Mouse (Mus musculus) neural tube, embryonic 15.5 days (tissue): ENCODE measurements around the gene Lrrc27. TPM values are rescaled to one million over a fixed set of nuclear protein-coding genes. Genes with fewer than 3 reads are reported as not detected.
A peak's percentile ranks its signal among the peaks of the same experiment; 100 is the strongest.

Experiments used
- ATAC-seq: fragments of 200-750 bp; cut with Nextera tagmentation; 2 replicates; pipeline ENCODE4 v1.8.0; 2017; ENCODE audit warnings: mild to moderate bottlenecking, moderate TSS enrichment, moderate library complexity; ENCODE audit not compliant: low FRiP score
- H3K27ac ChIP-seq: fragments of 300-500 bp; sonication (generic); replicated peaks from 2 replicates; pipeline ENCODE4 v1.5.1; 2015; ENCODE audit warnings: mild to moderate bottlenecking, inconsistent platforms
- H3K27me3 ChIP-seq: fragments of 300-500 bp; sonication (generic); replicated peaks from 2 replicates; pipeline ENCODE4 v1.6.1; 2015; ENCODE audit warnings: inconsistent platforms
- H3K36me3 ChIP-seq: fragments of 300-500 bp; sonication (generic); 2 replicates; pipeline ENCODE4 v1.6.1; 2015; ENCODE audit warnings: inconsistent platforms
- H3K4me1 ChIP-seq: fragments of 300-500 bp; sonication (generic); 2 replicates; pipeline ENCODE4 v1.6.1; 2015; ENCODE audit warnings: inconsistent platforms
- H3K4me2 ChIP-seq: fragments of 300-500 bp; sonication (generic); 2 replicates; pipeline ENCODE4 v1.6.1; 2015; ENCODE audit warnings: inconsistent platforms, mild to moderate bottlenecking, moderate library complexity
- H3K4me3 ChIP-seq: fragments of 300-500 bp; sonication (generic); replicated peaks from 2 replicates; pipeline ENCODE4 v1.5.1; 2015; ENCODE audit warnings: mild to moderate bottlenecking, inconsistent platforms
- H3K9ac ChIP-seq: fragments of 300-500 bp; sonication (generic); replicated peaks from 2 replicates; pipeline ENCODE4 v1.6.1; 2015; ENCODE audit warnings: mild to moderate bottlenecking, inconsistent platforms
- H3K9me3 ChIP-seq: fragments of 300-500 bp; sonication (generic); replicated peaks from 2 replicates; pipeline ENCODE4 v1.6.1; 2016; ENCODE audit warnings: inconsistent platforms
- WGBS: fragments of 180-500 bp; shearing (Covaris S2); methylation state at CpG from one replicate; pipeline ENCODE4 v1.1.7; 2015; ENCODE audit warnings: mixed read lengths; 5-methylcytosine and 5-hydroxymethylcytosine counted together
- polyA plus RNA-seq: library from polyadenylated mRNA; unstranded; fragments of >200 nt; fragmentation: Nextera tagmentation; extraction: Ambion mirVana; gene quantifications from 2 replicates; pipeline ENCODE4 v1.2.1, GENCODE M21; 2015

Lrrc27 gene
- polyA plus RNA-seq, 1 experiment from 2014 or later, result 5.1 TPM

DNA sequence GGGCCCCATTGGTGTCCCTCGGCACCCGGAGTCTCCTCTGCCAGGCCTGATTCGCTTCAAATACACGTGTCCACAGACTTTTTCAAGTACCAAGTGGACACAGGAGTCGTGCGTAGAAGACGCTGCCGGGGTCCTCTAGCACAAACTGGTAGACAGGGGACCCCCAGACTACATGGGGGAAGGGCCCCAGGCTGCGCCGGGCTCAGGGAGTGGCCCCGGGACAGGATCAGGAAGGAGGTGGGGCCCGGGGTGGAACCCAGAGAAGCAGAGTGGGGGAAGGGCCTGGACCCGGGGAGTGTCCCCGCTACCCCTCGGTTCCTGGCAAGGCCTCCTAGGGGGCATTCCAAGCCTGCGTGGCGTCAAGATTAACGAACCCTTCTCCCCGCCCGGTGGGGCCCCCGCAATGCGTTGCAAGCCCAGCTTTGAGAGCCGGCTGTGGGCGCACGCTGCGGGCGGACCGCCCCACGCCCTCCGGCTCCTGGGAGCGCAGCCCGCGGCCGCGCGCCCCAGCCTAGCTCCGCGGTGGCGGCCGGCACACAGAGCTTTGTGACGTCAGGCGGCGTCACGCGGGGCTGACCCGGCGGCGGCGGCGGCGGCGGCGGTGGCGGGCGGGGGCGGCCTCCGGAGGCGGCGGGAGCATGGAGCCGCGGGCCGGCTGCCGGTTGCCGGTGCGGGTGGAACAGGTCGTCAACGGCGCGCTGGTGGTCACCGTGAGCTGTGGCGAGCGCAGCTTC lies 35.3 kb downstream of the Lrrc27 start, which contains the start of gene Pwwp2b:
Pwwp2b (plus strand) TSS at position 602 of the 734 bp plus-strand sequence.
- Histone ChIP-seq H3K9ac (peak within 1 kb of the TSS; percentile 76), H3K27me3 (peaks cover 14% of the 10 kb centered on the region), H3K36me3 (no peaks in the 10 kb centered on the region), H3K9me3 (no peaks in the 10 kb centered on the region), H3K4me1 (peaks cover 57% of the 10 kb centered on the region), H3K4me3 (peak within 1 kb of the TSS; percentile 71), H3K4me2 (peak within 1 kb of the TSS; percentile 98), H3K27ac (peak within 1 kb of the TSS; percentile 68)
- ATAC-seq, result peak; percentile 85
- under 1% methylated on average over 56 of the region's 72 CpGs for WGBS

DNA sequence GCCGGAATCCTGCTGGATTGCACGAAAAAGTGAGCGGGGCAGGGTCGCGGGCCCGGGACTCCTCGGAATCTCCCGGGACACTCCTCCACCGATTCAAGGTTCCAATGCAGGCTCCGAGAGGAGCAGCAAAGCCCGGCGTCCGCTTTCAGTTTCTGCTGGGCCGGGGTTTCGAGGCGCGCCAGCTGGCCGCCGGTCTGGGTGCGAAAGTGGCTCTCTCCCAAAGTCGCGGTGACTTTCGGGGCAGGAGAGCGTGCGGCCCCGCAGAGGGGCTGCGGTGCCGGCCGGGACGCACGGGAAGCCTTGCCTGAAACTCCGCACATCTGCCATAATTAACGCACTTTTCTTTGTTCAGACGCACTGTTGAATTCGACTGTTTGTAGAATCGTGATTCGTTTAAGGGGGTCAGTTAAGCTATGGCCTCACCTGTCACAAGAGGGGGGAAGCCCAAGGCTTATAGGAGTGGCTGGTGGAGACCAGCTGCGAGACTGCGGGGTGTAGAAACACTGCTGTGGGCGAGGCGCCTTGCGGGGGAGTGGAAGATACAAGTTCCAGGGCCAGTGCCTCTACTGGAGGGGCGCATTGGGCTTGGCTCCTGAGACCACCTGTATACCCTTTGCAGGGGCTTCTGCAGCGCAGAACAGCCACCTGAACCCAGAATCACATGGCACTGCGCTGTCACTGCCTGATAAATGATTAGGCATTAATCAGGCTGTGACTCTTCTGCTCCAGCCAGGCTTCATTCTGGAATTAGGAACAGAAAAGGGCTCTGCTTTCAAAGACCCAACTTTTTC lies 36.0 kb downstream of the Lrrc27 start:
- 1% methylated on average over 45 of the region's 45 CpGs for WGBS
- H3K27ac ChIP-seq, result peak overlapping the region; percentile 68
- peak overlapping the region; percentile 98 for H3K4me2 ChIP-seq
- ATAC-seq, result peak; percentile 1
- peaks cover 58% of the 10 kb centered on the region for H3K4me1 ChIP-seq
- H3K4me3 ChIP-seq, result peak overlapping the region; percentile 71
- no peaks in the 10 kb centered on the region for H3K9me3 ChIP-seq
- H3K36me3 ChIP-seq, result no peaks in the 10 kb centered on the region
- peak overlapping the region; percentile 76 for H3K9ac ChIP-seq
- peaks cover 14% of the 10 kb centered on the region for H3K27me3 ChIP-seq

DNA sequence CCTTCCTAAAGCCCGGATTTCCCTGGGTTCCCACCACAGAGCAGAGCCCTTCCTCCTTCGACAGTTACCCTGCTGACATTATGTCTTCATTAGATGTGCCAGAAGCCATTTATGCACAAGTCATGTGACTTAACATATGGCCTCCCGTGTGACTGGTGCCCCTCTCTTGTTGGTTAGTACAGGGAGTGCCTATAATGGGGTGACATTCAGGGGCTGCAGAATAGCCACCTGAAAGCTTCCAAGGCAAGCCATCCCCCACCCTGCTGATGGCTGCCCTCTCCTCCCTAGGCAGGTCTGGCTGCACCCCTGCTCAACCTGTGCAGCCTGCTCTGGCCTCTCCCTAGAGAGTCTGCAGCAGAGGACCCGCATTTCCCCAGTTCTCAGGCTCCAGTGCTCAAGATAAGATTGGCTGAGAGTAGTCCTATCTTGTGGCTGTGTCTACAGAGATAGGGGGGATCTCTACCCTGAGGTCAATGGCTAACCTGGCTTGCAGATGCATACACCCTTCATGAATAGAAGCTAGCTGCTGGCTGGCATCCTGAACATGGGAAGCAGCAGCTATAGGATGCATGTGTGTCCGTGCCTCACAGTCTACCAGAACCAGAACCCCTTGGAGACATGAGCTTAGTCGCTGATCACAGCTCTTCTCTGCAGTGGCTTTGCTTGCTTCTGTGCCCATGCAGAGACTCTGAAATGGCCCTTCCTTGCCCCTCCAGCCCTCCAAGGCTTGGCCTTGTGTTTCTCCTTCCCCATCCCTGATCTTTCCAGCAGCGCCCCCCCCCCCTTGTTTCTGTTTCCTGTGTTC lies 36.8 kb downstream of the Lrrc27 start:
- no peaks in the 10 kb centered on the region for H3K9me3 ChIP-seq
- WGBS, result 33% methylated on average over 7 of the region's 7 CpGs
- no peak overlapping the region for H3K9ac ChIP-seq
- peak overlapping the region; percentile 71 for H3K4me3 ChIP-seq
- no peaks in the 10 kb centered on the region for H3K36me3 ChIP-seq
- peak overlapping the region; percentile 98 for H3K4me2 ChIP-seq
- no peak for ATAC-seq
- H3K27ac ChIP-seq, result 0 out of 2 replicates have a peak overlapping the region, but pooled peaks have one; percentile 68
- peaks cover 58% of the 10 kb centered on the region for H3K4me1 ChIP-seq
- peaks cover 11% of the 10 kb centered on the region for H3K27me3 ChIP-seq

- Histone ChIP-seq H3K4me2 (no peak overlapping the region), H3K9ac (no peak overlapping the region), H3K4me1 (peaks cover 53% of the 10 kb centered on the region), H3K9me3 (no peaks in the 10 kb centered on the region), H3K27ac (no peak overlapping the region), H3K4me3 (no peak overlapping the region), H3K27me3 (no peaks in the 10 kb centered on the region), H3K36me3 (peaks cover 15% of the 10 kb centered on the region; the same call in 1 of the 2 replicates)
- WGBS, result 60% methylated on average over 5 of the region's 5 CpGs
- no peak for ATAC-seq
These were observed 39.1 kb downstream of the Lrrc27 start for GRCm38 (mm10) chr7:139251881-139252301.

DNA sequence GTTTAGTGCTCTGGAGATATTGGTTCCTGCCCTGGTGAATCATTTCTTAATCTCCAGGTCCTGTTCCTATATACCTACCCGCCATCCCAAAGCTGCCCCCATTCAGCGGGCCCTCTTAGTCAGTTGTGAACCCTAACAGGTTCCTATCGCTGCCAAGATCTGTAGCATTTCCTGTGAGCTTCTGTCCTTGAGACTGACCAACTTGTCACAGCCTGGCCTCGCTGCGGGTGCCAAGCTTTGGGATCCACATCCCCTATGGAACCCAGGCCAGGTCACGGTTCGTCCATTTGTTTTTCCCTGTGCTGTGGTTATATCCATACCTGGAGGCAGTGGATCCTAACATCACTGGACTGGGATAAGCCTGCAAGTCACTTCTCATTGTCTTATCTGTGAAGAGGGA lies 39.8 kb downstream of the Lrrc27 start:
- ATAC-seq, result no peak
- Histone ChIP-seq H3K4me2 (no peak overlapping the region), H3K9me3 (no peaks in the 10 kb centered on the region), H3K4me1 (peaks cover 46% of the 10 kb centered on the region), H3K27me3 (no peaks in the 10 kb centered on the region), H3K9ac (no peak overlapping the region), H3K36me3 (peaks cover 15% of the 10 kb centered on the region; the same call in 1 of the 2 replicates), H3K27ac (no peak overlapping the region), H3K4me3 (no peak overlapping the region)
- WGBS, result 95% methylated on average over 7 of the region's 7 CpGs

GRCm38 (mm10) chr7:139252986-139253385 lies 40.2 kb downstream of the Lrrc27 start:
- H3K9ac ChIP-seq, result no peak overlapping the region

DNA sequence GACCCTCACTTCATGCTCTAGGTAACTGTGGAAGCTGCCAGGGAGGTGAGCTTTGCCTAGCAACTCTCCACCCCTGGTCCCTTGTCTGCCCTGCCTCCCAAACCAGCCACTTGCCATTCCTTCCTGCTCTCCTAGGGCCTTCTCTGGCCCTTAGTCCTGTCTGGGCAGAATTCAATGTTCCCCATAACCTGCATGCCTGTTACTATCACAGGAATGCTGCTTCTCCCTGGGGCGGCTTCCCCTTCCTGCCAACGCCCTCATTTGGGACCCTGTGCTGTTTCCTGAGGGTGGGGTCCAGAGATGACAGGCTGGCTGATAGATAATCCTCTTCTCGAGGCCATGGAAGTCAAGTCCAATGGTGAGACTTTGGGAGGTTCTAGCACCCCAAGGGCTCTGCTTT lies 40.7 kb downstream of the Lrrc27 start:
- Histone ChIP-seq H3K27ac (no peak overlapping the region), H3K36me3 (peaks cover 15% of the 10 kb centered on the region; the same call in 1 of the 2 replicates), H3K27me3 (no peaks in the 10 kb centered on the region), H3K9me3 (no peaks in the 10 kb centered on the region), H3K4me3 (no peak overlapping the region), H3K4me1 (peaks cover 40% of the 10 kb centered on the region), H3K9ac (no peak overlapping the region), H3K4me2 (no peak overlapping the region)
- WGBS, result 75% methylated on average over 3 of the region's 3 CpGs
- ATAC-seq, result no peak

More at GRCm38 (mm10) chr7:139252986-139253385, 40.2 kb downstream of the Lrrc27 start:
- peaks cover 15% of the 10 kb centered on the region; the same call in 1 of the 2 replicates for H3K36me3 ChIP-seq
- H3K27ac ChIP-seq, result no peak overlapping the region
- H3K9me3 ChIP-seq, result no peaks in the 10 kb centered on the region
- H3K4me3 ChIP-seq, result no peak overlapping the region
- no peak for ATAC-seq
- peaks cover 42% of the 10 kb centered on the region for H3K4me1 ChIP-seq
- no peak overlapping the region for H3K4me2 ChIP-seq
- H3K27me3 ChIP-seq, result no peaks in the 10 kb centered on the region
- WGBS, result 74% methylated on average over 9 of the region's 9 CpGs

DNA sequence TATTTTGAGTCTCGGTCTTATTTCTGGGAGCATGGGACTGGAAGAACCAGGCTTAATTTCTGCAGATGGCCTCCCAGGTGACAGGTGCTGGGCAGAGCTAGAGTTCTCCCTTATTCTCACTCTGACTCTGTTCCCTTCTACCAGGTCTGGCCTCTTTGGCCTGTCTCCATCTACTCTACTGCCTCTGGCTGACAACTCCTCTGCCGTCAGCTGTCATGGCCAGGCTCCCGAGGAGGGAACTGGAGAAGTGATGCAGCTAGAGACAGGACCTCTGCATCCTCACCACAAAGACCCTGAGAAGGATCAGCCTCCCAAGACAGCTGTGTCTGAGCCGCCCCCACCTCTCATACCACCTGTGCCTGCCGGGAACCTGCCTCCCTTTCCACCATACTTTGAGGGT lies 41.8 kb downstream of the Lrrc27 start:
- Histone ChIP-seq H3K27me3 (no peaks in the 10 kb centered on the region), H3K4me1 (peaks cover 29% of the 10 kb centered on the region), H3K4me3 (no peak overlapping the region), H3K27ac (no peak overlapping the region), H3K4me2 (no peak overlapping the region), H3K9me3 (no peaks in the 10 kb centered on the region), H3K9ac (no peak overlapping the region), H3K36me3 (peaks cover 15% of the 10 kb centered on the region; the same call in 1 of the 2 replicates)
- ATAC-seq, result no peak
- 82% methylated on average over 5 of the region's 5 CpGs for WGBS

DNA sequence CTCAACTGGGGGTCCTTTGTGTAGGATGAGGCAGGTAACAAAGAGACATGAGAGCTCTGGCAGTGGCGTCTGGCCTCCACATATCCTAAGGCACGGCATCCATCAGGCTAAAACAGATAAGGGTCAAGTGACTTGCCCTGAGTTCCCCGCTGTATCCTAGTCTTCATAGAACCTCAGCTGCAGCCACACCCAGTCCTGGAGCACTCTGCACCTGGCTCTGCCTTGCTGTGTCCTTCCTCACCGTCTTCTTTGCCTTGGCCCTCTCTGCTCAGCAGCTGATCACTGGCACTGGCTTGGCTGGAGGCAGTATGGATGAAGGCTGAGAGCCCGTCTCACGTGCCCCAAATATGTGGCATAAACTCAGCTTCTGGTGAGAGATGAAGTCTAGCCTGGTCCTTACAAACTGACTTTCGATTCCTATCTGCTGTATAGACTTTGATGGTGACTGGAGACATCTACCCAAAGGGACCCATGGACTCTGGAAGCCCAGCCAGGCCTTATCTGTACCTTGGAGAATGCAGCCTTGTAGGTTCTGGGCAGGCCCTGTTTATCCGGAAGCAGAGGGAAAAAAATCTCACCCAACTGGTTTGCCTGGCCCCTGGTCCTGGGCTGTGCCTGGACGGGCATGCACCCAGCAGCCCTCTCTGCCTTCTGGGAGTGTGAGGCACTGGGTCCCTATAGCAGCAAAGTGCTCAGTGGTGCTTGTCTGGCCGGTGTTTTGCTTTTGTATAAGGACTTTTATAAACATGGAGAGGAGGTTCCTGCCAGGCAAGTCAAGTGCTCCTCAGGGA lies 45.2 kb downstream of the Lrrc27 start:
- Histone ChIP-seq H3K27ac (no peak overlapping the region), H3K4me1 (peaks cover 2% of the 10 kb centered on the region; the same call in 1 of the 2 replicates), H3K4me2 (no peak overlapping the region), H3K9me3 (no peaks in the 10 kb centered on the region), H3K27me3 (no peaks in the 10 kb centered on the region), H3K36me3 (peaks cover 15% of the 10 kb centered on the region; the same call in 1 of the 2 replicates), H3K9ac (no peak overlapping the region), H3K4me3 (no peak overlapping the region)
- no peak for ATAC-seq
- WGBS, result 78% methylated on average over 10 of the region's 10 CpGs

DNA sequence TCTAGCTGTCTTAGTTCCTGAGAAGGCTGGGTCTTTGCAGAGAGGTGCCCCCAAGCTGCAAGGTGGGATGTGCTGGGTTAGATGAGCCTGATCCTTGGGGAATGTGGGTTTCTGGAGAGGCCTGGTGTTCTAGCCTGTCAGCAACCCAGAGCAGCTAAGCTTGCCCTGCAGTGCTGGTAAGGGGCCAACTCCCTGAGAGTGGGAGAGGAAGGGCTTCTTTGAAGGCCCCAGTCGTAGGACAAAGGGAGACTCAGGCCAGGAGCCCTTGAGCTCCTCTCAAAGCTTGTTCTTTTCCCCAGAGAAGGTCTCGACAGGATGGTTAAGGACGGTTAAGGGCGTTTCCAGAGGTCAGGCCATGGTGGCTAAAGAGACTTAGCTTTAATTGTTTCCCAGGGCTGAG lies 51.5 kb downstream of the Lrrc27 start:
- H3K9me3 ChIP-seq, result no peaks in the 10 kb centered on the region

More for the DNA sequence above, 51.5 kb downstream of the Lrrc27 start:
- H3K4me2 ChIP-seq, result no peak overlapping the region
- WGBS, result 59% methylated on average over 4 of the region's 4 CpGs
- H3K4me3 ChIP-seq, result no peak overlapping the region
- H3K4me1 ChIP-seq, result peaks cover 5% of the 10 kb centered on the region; the same call in 1 of the 2 replicates
- H3K27ac ChIP-seq, result no peak overlapping the region
- H3K27me3 ChIP-seq, result no peaks in the 10 kb centered on the region
- 0 out of 2 replicates have a peak, but pooled peaks cover 13% of the 10 kb centered on the region for H3K36me3 ChIP-seq
- no peak for ATAC-seq
- H3K9ac ChIP-seq, result no peak overlapping the region
